In the genomic region with DNA sequence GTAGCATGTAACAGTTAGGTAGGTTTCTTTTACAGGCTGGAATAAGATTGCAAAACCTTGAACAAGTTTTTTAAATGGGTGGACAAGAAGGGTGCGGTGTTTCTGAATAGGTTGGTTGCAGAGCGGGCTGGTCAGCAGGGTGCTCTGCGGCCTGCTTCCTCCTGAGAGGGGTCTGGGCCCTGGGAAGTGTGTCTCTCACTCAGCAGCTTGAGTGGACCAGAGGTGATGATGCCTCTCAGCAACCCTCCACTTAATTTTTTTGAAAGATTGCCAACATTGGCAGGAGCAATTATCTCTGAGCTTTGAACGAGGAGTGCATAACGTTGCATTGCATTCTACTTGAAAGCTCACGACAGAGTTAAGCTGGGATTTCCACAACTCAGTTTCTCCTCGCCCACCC, we compare ENCODE assay signal across 29 mouse cellular contexts.
A peak's percentile ranks its signal among the peaks of the same experiment; 100 is the strongest.
DNase-seq lines count a peak whose midpoint lies in the region; ATAC-seq and TF ChIP-seq lines count a peak whose summit lies in the region.
"Had no signal": no experiment of that assay in that cellular context is flagged by ENCODE, and none has a peak within 500 bp of the region (broad histone marks: within the 10 kb centered on the region; RNA-seq: fewer than 3 reads in every experiment).

No protein-coding gene starts in this region.

- no peaks in the 10 kb centered on the region for H3K9me3 ChIP-seq in heart, embryonic 11.5 days (replicated peaks; ENCODE audit: control insufficient read depth, low read length)
- no peaks in the 10 kb centered on the region for H3K9me3 ChIP-seq in heart, embryonic 14.5 days (ENCODE audit: control insufficient read depth, low read length)
- H3K9me3 ChIP-seq in heart, postnatal 0 days (replicated peaks; ENCODE audit: control insufficient read depth, low read length), result no peaks in the 10 kb centered on the region
- H3K9me3 ChIP-seq: embryonic facial prominence, embryonic 10.5 days; embryonic facial prominence, embryonic 13.5 days; forebrain, embryonic 12.5 days; forebrain, embryonic 15.5 days had no signal

- no peak for DNase-seq in heart, postnatal 10 days
- no peak for DNase-seq in heart, adult 8-10 months (ENCODE audit: low spot score)
- DNase-seq in heart, postnatal 0 days (ENCODE audit: low spot score), result no peak
- DNase-seq in heart, adult 18-20 months, result no peak
- DNase-seq in left cerebral cortex, adult 8-10 months (ENCODE audit: low spot score in 2 of 2), result no peak
- DNase-seq: adrenal gland, adult 8-10 months; adrenal gland, postnatal 25 days; B cell, adult 2 months; cerebellum, adult 11-12 months; cerebellum, adult 8-10 months; cerebellum, postnatal 10 days; cerebellum, postnatal 36 days; embryo, embryonic 11 days; gastrocnemius, postnatal 25 days; heart, postnatal 36 days; kidney, adult 18-20 months; kidney, adult 9 months had no signal

- intact Hi-C loops in heart, postnatal 10 days (cut with DNase I), result no loop called here

- H3K4me1 ChIP-seq in heart, embryonic 11.5 days (ENCODE audit: control insufficient read depth, insufficient read depth, low read length), result peaks cover 9% of the 10 kb centered on the region
- H3K4me1 ChIP-seq in heart, embryonic 14.5 days (ENCODE audit: control insufficient read depth in 2 of 2, insufficient read depth in 2 of 2, low read length in 2 of 2), result peaks cover 13 to 14% of the 10 kb centered on the region in 2 experiments
- peaks cover 7% of the 10 kb centered on the region; the same call in 1 of the 2 replicates for H3K4me1 ChIP-seq in heart, postnatal 0 days (ENCODE audit: control insufficient read depth, insufficient read depth)
- H3K4me1 ChIP-seq: embryonic facial prominence, embryonic 10.5 days; forebrain, embryonic 12.5 days; forebrain, embryonic 15.5 days had no signal

- peak overlapping the region; percentile 34; the same call in 1 of the 2 replicates for H3K4me2 ChIP-seq in heart, embryonic 11.5 days
- H3K4me2 ChIP-seq in heart, embryonic 14.5 days (ENCODE audit: low read length), result peak overlapping the region; percentile 39
- 0 out of 2 replicates have a peak overlapping the region, but pooled peaks have one; percentile 13 for H3K4me2 ChIP-seq in heart, postnatal 0 days (ENCODE audit: low read depth, low read length)
- H3K4me2 ChIP-seq: embryonic facial prominence, embryonic 13.5 days; forebrain, embryonic 12.5 days; forebrain, embryonic 15.5 days; hindbrain, embryonic 14.5 days had no signal

- no peak overlapping the region for H3K27ac ChIP-seq in heart, embryonic 11.5 days (ENCODE audit: low read depth, low read length)
- no peak overlapping the region for H3K27ac ChIP-seq in heart, embryonic 14.5 days (replicated peaks in 1 of 2; ENCODE audit: control insufficient read depth in 1 of 2, insufficient read depth in 1 of 2, low read depth in 2 of 2, low read length in 2 of 2)
- no peak overlapping the region for H3K27ac ChIP-seq in heart, postnatal 0 days (ENCODE audit: low read depth)
- H3K27ac ChIP-seq: embryonic facial prominence, embryonic 10.5 days; embryonic facial prominence, embryonic 13.5 days; forebrain, embryonic 12.5 days; forebrain, embryonic 15.5 days; hindbrain, embryonic 14.5 days; hindbrain, postnatal 0 days had no signal

- H3K27me3 ChIP-seq in heart, embryonic 11.5 days (ENCODE audit: control insufficient read depth, insufficient read depth, low read length), result peaks cover 44% of the 10 kb centered on the region
- peaks cover 60% of the 10 kb centered on the region for H3K27me3 ChIP-seq in heart, embryonic 14.5 days (ENCODE audit: control insufficient read depth, insufficient read depth, low read length)
- peaks cover 49% of the 10 kb centered on the region for H3K27me3 ChIP-seq in heart, postnatal 0 days (ENCODE audit: control insufficient read depth, insufficient read depth, low read length)
- H3K27me3 ChIP-seq: embryonic facial prominence, embryonic 13.5 days; forebrain, embryonic 12.5 days; forebrain, embryonic 15.5 days had no signal

- H3K36me3 ChIP-seq in heart, embryonic 11.5 days (ENCODE audit: control insufficient read depth, insufficient read depth, low read length), result no peaks in the 10 kb centered on the region
- no peaks in the 10 kb centered on the region for H3K36me3 ChIP-seq in heart, embryonic 14.5 days (ENCODE audit: control insufficient read depth, insufficient read depth, low read length)
- H3K36me3 ChIP-seq in heart, postnatal 0 days (replicated peaks; ENCODE audit: control insufficient read depth, insufficient read depth, low read length), result no peaks in the 10 kb centered on the region
- H3K36me3 ChIP-seq: embryonic facial prominence, embryonic 10.5 days; embryonic facial prominence, embryonic 13.5 days; forebrain, embryonic 12.5 days; forebrain, embryonic 15.5 days had no signal

- H3K9ac ChIP-seq in heart, embryonic 11.5 days (ENCODE audit: low read depth, low read length), result no peak overlapping the region
- no peak overlapping the region for H3K9ac ChIP-seq in heart, embryonic 14.5 days (ENCODE audit: low read length)
- no peak overlapping the region for H3K9ac ChIP-seq in heart, postnatal 0 days (replicated peaks; ENCODE audit: low read depth, low read length)
- H3K9ac ChIP-seq: embryonic facial prominence, embryonic 13.5 days; forebrain, embryonic 12.5 days; forebrain, embryonic 15.5 days; hindbrain, embryonic 14.5 days had no signal

- 40% methylated on average over 7 of the region's 7 CpGs for WGBS in heart, embryonic 11.5 days (ENCODE audit: insufficient replicate concordance)
- WGBS in heart, embryonic 14.5 days, result 19% methylated on average over 7 of the region's 7 CpGs
- WGBS in heart, postnatal 0 days, result 35% methylated on average over 7 of the region's 7 CpGs

- H3K4me3 ChIP-seq in heart, embryonic 11.5 days (ENCODE audit: low read depth, low read length), result no peak overlapping the region
- H3K4me3 ChIP-seq in heart, embryonic 14.5 days (ENCODE audit: control insufficient read depth in 1 of 2, insufficient read depth in 1 of 2, low read depth in 1 of 2, low read length in 2 of 2), result no peak overlapping the region
- H3K4me3 ChIP-seq in heart, postnatal 0 days (ENCODE audit: low read depth, low read length), result no peak overlapping the region
- H3K4me3 ChIP-seq: embryonic facial prominence, embryonic 10.5 days; embryonic facial prominence, embryonic 13.5 days; erythroblast, embryonic 14.5 days; forebrain, embryonic 12.5 days; forebrain, embryonic 15.5 days had no signal

- no peak for TF ChIP-seq CTCF in heart, postnatal 0 days (IDR thresholded peaks at IDR 0.05; ENCODE audit: low read depth)

- no peak for ATAC-seq in heart, embryonic 11.5 days (replicated peaks; ENCODE audit: insufficient number of reproducible peaks, low FRiP score, low TSS enrichment)
- ATAC-seq in heart, embryonic 14.5 days (ENCODE audit: insufficient number of reproducible peaks, insufficient read depth, low FRiP score, low read depth), result no peak
- no peak for ATAC-seq in heart, postnatal 0 days (ENCODE audit: insufficient read depth, low read depth)
- ATAC-seq: activated CD4-positive, CD25-positive, alpha-beta regulatory T cell, adult 4 months; forebrain, embryonic 15.5 days; hindbrain, postnatal 0 days; inflammation-experienced regulatory T-cells, adult 6 months; intestine, embryonic 16.5 days had no signal

- no peak for TF ChIP-seq EP300 in heart, postnatal 0 days (IDR thresholded peaks at IDR 0.05; ENCODE audit: low read depth)
